Mouse (Mus musculus): ENCODE data around the gene Nr4a2. TPM values are rescaled to one million over a fixed set of nuclear protein-coding genes. Genes with fewer than 3 reads are reported as not detected.

Nr4a2 gene
- polyA plus RNA-seq, 1 experiment, result 8.1 TPM

DNA sequence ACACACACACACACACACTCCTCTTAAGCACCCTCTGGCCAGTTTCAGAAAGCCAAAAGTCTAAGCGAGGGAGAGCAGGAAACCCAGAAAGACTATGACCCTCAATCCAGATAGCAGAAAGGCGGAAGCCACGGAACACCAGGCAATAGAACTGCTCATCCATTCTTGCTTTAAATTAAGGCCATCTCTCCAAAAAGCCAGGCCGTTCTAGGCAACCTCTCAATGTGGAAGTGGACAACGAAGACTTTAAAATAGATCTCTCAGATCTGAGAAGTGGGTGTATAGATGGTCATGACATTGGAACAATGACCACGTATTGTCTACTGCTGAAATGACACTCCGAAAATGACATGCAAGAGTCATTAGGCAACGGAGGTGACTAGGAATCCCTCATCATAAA, 19.1 kb downstream of the Nr4a2 start:
- Histone ChIP-seq H3K4me1 (ENCODE audit: control insufficient read depth, insufficient read depth, low read length) (peaks cover 5% of the 10 kb centered on the region), H3K27ac (ENCODE audit: insufficient read depth, low read length) (no peak overlapping the region), H3K4me3 (ENCODE audit: insufficient read depth, low read length) (no peak overlapping the region)
- no peak for TF ChIP-seq POLR2A (IDR thresholded peaks at IDR 0.05; ENCODE audit: low read depth, low read length)
- TF ChIP-seq CTCF (IDR thresholded peaks at IDR 0.05; ENCODE audit: borderline replicate concordance, insufficient read depth, low read length), result no peak

DNA sequence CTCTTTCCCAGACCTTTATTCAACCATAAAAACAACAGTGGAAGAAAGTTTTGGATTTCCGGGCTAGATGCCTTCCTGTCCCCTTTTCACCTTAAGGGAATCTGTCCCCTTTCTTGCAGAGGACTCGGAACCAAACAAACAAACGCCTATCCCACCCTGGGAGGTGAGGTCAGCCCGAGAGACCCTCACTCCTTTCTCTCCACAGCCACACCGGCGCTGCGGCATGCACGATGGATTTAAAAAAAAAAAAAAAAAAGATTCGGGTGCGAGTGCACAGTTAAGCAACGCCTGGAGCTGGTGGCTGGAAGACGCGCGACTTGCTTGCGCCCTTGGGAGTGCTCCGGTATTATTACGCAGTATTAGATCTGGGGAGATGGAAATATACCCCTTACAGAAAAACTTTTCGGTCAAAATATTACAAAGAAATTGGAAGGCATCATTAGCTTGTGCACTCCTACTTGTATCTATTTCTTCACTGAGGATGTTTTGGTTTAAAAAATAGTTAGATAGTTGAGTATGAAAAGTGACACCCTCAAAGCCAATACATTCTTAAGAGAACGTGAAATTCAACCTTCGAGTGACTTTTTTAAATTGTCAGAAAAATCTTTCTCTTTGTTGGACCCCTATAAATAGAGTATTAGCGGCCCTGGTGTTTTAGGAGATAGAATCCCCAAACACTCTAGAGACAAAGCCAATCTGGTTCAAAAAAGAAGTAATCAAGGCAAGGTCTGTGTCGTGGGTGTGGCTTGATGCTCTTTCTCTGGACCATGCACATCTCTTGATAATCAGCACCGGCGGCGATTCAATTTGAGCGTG, 19.8 kb downstream of the Nr4a2 start:
- H3K4me3 ChIP-seq (ENCODE audit: insufficient read depth, low read length), result no peak overlapping the region
- TF ChIP-seq CTCF (IDR thresholded peaks at IDR 0.05; ENCODE audit: borderline replicate concordance, insufficient read depth, low read length) (no peak), POLR2A (IDR thresholded peaks at IDR 0.05; ENCODE audit: low read depth, low read length) (no peak)
- H3K4me1 ChIP-seq (ENCODE audit: control insufficient read depth, insufficient read depth, low read length), result peaks cover 5% of the 10 kb centered on the region
- H3K27ac ChIP-seq (ENCODE audit: insufficient read depth, low read length), result no peak overlapping the region

DNA sequence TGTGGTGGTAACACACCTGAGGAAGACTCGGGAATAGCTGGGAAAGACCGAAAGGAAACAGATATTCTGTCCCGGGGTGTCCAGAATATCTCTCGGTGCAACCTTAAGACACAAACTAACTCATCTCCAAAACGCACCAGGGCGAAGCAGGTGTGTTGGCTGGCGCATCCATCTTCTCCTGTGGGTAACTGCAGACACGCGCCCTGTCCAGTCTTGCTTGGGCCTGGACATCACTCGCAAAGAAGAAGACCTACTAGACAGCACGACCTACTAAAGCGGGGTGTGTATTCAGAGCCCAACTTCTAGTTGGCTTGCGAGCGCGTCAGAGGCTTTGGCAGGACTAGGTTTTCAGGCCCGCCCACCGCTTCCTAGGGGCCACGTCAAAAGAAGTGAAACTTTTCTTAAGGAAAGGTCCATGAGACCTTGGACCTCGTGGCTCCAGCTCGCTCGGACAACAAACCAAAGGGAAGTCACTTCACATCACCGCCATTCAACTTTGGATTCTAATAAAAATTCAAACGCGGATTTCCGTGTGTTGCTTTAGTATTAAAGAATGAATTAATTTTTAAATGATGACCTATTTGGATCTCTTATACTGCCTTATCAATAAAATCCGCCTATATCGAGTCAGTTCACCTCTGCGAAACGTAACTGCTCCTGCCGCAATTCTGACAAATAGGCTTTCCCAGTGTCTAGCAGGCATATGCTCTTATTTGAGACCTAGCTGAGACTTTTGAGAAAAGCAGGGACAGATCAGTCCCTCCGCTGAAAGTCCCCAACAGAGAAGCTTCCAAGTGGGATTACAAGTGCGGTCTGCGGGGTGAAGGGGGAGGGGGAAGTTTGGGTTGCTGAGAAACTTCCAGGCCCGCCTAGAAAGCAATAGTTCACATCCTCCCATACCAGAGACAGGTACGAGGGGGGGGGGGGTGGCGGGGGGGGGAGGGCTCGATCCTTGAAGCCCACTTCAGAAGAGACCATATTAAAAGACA, 20.7 kb downstream of the Nr4a2 start:
- peaks cover 5% of the 10 kb centered on the region for H3K4me1 ChIP-seq (ENCODE audit: control insufficient read depth, insufficient read depth, low read length)
- TF ChIP-seq POLR2A (IDR thresholded peaks at IDR 0.05; ENCODE audit: low read depth, low read length), result no peak
- TF ChIP-seq CTCF (IDR thresholded peaks at IDR 0.05; ENCODE audit: borderline replicate concordance, insufficient read depth, low read length), result no peak
- peak overlapping the region; percentile 37 for H3K4me3 ChIP-seq (ENCODE audit: insufficient read depth, low read length)
- no peak overlapping the region for H3K27ac ChIP-seq (ENCODE audit: insufficient read depth, low read length)

DNA sequence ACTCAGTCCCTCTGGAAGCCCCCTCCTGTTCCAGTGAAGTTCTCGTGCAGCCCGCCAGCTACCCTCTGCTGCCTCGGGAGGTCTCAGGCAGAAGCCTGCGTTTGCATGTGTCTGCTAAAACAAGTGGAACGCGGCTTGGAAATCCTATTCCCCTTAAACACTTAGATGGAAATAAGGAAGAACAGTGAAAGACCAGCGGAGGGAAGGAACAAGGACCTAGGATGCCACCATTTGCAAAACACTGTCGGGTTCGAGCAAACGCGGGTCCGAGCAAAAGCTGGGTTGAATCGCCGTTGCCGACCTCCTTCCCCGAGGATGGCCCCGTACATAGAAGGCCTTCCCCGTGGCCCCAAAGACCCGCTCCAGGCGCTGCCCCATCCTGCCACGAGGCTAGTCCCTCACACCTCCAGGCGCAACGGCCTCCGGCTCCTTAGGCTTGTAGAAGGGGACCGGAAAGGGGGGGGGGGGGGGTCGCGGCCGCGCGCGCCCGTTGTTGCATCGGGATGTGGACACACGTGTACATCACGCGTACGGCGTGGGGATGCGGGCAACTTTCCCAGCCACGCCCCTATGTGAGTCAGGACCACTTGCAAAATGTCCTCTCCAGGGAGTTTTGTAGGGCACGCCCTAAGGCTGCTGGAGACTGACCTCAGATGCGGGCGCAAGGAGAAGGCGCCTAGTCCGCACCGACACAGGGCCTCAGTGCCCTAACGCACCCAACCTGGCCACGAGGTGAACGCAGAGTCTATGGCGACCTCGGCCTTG, 21.5 kb downstream of the Nr4a2 start:
- Histone ChIP-seq H3K4me1 (ENCODE audit: control insufficient read depth, insufficient read depth, low read length) (peaks cover 5% of the 10 kb centered on the region), H3K4me3 (ENCODE audit: insufficient read depth, low read length) (peak overlapping the region; percentile 37), H3K27ac (ENCODE audit: insufficient read depth, low read length) (no peak overlapping the region)
- TF ChIP-seq CTCF (IDR thresholded peaks at IDR 0.05; ENCODE audit: borderline replicate concordance, insufficient read depth, low read length) (no peak), POLR2A (IDR thresholded peaks at IDR 0.05; ENCODE audit: low read depth, low read length) (no peak)

DNA sequence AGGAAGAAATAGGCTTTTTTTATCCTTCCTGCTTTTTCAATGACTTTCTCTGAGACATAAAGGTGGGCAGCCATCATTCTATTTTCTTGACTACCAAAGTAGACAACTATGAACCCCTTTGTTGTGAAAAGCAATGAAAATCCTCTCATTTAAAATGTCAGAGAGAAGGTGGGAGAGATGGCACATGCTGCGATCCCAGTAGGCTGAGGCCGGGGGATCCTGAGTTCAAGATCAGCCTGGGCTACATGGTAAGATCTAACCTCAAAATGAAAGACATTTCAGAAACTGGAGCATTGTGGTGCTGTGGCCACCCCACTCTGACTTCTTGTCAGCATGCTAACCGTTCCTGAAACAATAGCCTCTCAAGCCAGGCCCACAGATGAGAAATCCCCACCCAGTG, 23.6 kb downstream of the Nr4a2 start:
- no peak overlapping the region for H3K4me3 ChIP-seq (ENCODE audit: insufficient read depth, low read length)
- peaks cover 5% of the 10 kb centered on the region for H3K4me1 ChIP-seq (ENCODE audit: control insufficient read depth, insufficient read depth, low read length)
- H3K27ac ChIP-seq (ENCODE audit: insufficient read depth, low read length), result no peak overlapping the region
- TF ChIP-seq CTCF (IDR thresholded peaks at IDR 0.05; ENCODE audit: borderline replicate concordance, insufficient read depth, low read length) (no peak), POLR2A (IDR thresholded peaks at IDR 0.05; ENCODE audit: low read depth, low read length) (no peak)

DNA sequence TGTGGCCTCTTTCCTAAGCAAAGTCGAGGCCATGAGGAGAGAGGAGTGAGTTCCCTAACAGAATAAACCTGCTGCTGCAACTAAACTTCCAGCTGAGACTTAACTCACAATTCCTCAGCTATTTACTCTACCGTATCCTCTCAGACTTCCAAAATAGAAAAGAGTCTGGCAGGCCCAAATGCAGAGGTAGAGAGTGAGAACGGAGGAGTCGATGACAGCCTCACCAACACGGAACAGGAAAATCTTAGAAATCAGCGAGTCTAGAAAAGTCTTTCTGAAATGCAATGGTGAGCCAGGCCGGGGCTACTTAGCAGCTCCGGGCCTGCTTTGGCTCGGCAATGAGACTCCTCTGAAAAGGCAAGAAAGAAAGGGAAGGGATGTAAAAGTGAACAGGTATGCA, 51.4 kb downstream of the Nr4a2 start:
- TF ChIP-seq POLR2A (IDR thresholded peaks at IDR 0.05; ENCODE audit: low read depth, low read length), result no peak
- TF ChIP-seq CTCF (IDR thresholded peaks at IDR 0.05; ENCODE audit: borderline replicate concordance, insufficient read depth, low read length), result no peak
- Histone ChIP-seq H3K4me1 (ENCODE audit: control insufficient read depth, insufficient read depth, low read length) (no peaks in the 10 kb centered on the region), H3K27ac (ENCODE audit: insufficient read depth, low read length) (no peak overlapping the region), H3K4me3 (ENCODE audit: insufficient read depth, low read length) (no peak overlapping the region)

DNA sequence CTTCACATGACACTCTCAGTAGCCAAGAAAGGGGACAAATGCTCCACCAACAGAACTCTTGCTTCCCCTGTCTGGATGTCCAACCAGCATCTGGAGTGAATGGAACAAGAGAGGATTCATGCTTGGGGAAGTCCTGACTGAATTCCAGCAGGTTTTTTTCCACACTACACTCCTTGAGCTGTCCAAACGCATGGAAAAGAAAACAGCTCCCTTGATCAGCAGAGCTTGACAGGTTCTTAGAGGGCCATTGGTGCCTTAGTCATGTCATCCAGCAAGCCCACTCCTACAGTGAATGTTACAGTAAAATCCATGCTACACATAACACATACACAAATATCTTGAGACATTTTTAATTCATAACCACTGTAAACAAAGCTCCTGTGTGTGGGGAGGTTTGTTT, 60.3 kb downstream of the Nr4a2 start:
- TF ChIP-seq POLR2A (IDR thresholded peaks at IDR 0.05; ENCODE audit: low read depth, low read length) (no peak), CTCF (IDR thresholded peaks at IDR 0.05; ENCODE audit: borderline replicate concordance, insufficient read depth, low read length) (no peak)
- Histone ChIP-seq H3K4me1 (ENCODE audit: control insufficient read depth, insufficient read depth, low read length) (no peaks in the 10 kb centered on the region), H3K27ac (ENCODE audit: insufficient read depth, low read length) (no peak overlapping the region)

More for the DNA sequence above, 60.3 kb downstream of the Nr4a2 start:
- no peak overlapping the region for H3K4me3 ChIP-seq (ENCODE audit: insufficient read depth, low read length)

Other genes with a start within 250 kb of the Nr4a2 start
- gene Gpd2, start 113.6 kb upstream of the Nr4a2 start, polyA plus RNA-seq (2011; ENCODE audit: insufficient read length, low read depth, missing spikeins), result 27.3 and 29.2 TPM in 2 replicates

Data from embryonic fibroblast, embryonic 13.5 days (primary cell).